Mouse (Mus musculus) heart, embryonic 16.5 days (tissue): ENCODE measurements around the gene Zfand3. TPM values are rescaled to one million over a fixed set of nuclear protein-coding genes. Genes with fewer than 3 reads are reported as not detected.

ENCODE experiments used
- ATAC-seq: fragments of 200-750 bp; cut with Nextera tagmentation; replicated peaks from 2 replicates; pipeline ENCODE4 v1.8.0; 2017; ENCODE audit warnings: moderate number of reproducible peaks; ENCODE audit not compliant: insufficient read depth, low FRiP score; ENCODE audit errors: extremely low read depth
- H3K27ac ChIP-seq: fragments of 300-500 bp; sonication (generic); 2 replicates; pipeline ENCODE4 v1.5.1; 2014; ENCODE audit warnings: mild to moderate bottlenecking, low read length, control low read depth, moderate library complexity
- H3K27me3 ChIP-seq: fragments of 300-500 bp; sonication (generic); 2 replicates; pipeline ENCODE4 v1.6.1; 2014; ENCODE audit warnings: low read length, mixed read lengths; ENCODE audit not compliant: control insufficient read depth, insufficient read depth
- H3K36me3 ChIP-seq: fragments of 300-500 bp; sonication (generic); 2 replicates; pipeline ENCODE4 v1.6.1; 2014; ENCODE audit not compliant: control insufficient read depth, insufficient read depth
- H3K4me1 ChIP-seq: fragments of 300-500 bp; sonication (generic); 2 replicates; pipeline ENCODE4 v1.6.1; 2014; ENCODE audit warnings: low read length, mixed read lengths; ENCODE audit not compliant: control insufficient read depth, insufficient read depth
- H3K4me2 ChIP-seq: fragments of 300-500 bp; sonication (generic); 2 replicates; pipeline ENCODE4 v1.6.1; 2014; ENCODE audit warnings: low read depth, mild to moderate bottlenecking, control low read depth, low read length
- H3K4me3 ChIP-seq: fragments of 300-500 bp; sonication (generic); 2 replicates; pipeline ENCODE4 v1.5.1; 2014; ENCODE audit warnings: mild to moderate bottlenecking, control low read depth, low read length
- H3K9ac ChIP-seq: fragments of 300-500 bp; sonication (generic); 2 replicates; pipeline ENCODE4 v1.6.1; 2014; ENCODE audit warnings: low read length, control low read depth
- H3K9me3 ChIP-seq: fragments of 300-500 bp; sonication (generic); replicated peaks from 2 replicates; pipeline ENCODE4 v1.6.1; 2016; ENCODE audit warnings: low read length; ENCODE audit not compliant: control insufficient read depth
- WGBS: fragments of 180-500 bp; shearing (Covaris S2); extraction: QIAGEN DNeasy Blood & Tissue Kit; methylation state at CpG from one replicate; pipeline ENCODE4 v1.1.7; 2014; 5-methylcytosine and 5-hydroxymethylcytosine counted together
- polyA plus RNA-seq: library from polyadenylated mRNA; unstranded; fragments of >200 nt; fragmentation: Nextera tagmentation; extraction: Ambion mirVana; gene quantifications from 2 replicates; pipeline ENCODE4 v1.2.1, GENCODE M21; 2015

The Zfand3 gene
- polyA plus RNA-seq, 1 experiment from 2014 or later, result 55.8 TPM

- no peaks in the 10 kb centered on the region for H3K36me3 ChIP-seq
- peaks cover 70% of the 10 kb centered on the region for H3K4me1 ChIP-seq
- no peak for ATAC-seq
- H3K4me3 ChIP-seq, result no peak overlapping the region
- H3K9ac ChIP-seq, result no peak overlapping the region
- H3K27me3 ChIP-seq, result no peaks in the 10 kb centered on the region
- no peak overlapping the region for H3K4me2 ChIP-seq
- 40% methylated on average over 7 of the region's 7 CpGs for WGBS
- no peaks in the 10 kb centered on the region for H3K9me3 ChIP-seq
- peak overlapping the region; percentile 15; the same call in 1 of the 2 replicates for H3K27ac ChIP-seq
Observed at GRCm38 (mm10) chr17:30029633-30030226, 25.2 kb downstream of the Zfand3 start.

GRCm38 (mm10) chr17:30032796-30033195, 28.3 kb downstream of the Zfand3 start:
- H3K36me3 ChIP-seq, result no peaks in the 10 kb centered on the region
- H3K4me2 ChIP-seq, result no peak overlapping the region
- H3K9ac ChIP-seq, result no peak overlapping the region
- ATAC-seq, result no peak
- no peaks in the 10 kb centered on the region for H3K27me3 ChIP-seq
- no peaks in the 10 kb centered on the region for H3K9me3 ChIP-seq
- no peak overlapping the region for H3K4me3 ChIP-seq
- no peak overlapping the region for H3K27ac ChIP-seq
- 85% methylated on average over 4 of the region's 4 CpGs for WGBS
- H3K4me1 ChIP-seq, result peaks cover 48% of the 10 kb centered on the region

GRCm38 (mm10) chr17:30033991-30034390, 29.5 kb downstream of the Zfand3 start:
- H3K9ac ChIP-seq, result no peak overlapping the region
- H3K4me2 ChIP-seq, result no peak overlapping the region
- no peak overlapping the region for H3K27ac ChIP-seq
- H3K4me3 ChIP-seq, result no peak overlapping the region
- peaks cover 39% of the 10 kb centered on the region for H3K4me1 ChIP-seq
- H3K36me3 ChIP-seq, result no peaks in the 10 kb centered on the region
- no peak for ATAC-seq
- no peaks in the 10 kb centered on the region for H3K27me3 ChIP-seq
- no peaks in the 10 kb centered on the region for H3K9me3 ChIP-seq
- 71% methylated on average over 4 of the region's 4 CpGs for WGBS

- no peak for ATAC-seq
- peak overlapping the region; percentile 14; the same call in 1 of the 2 replicates for H3K27ac ChIP-seq
- no peaks in the 10 kb centered on the region for H3K36me3 ChIP-seq
- H3K4me1 ChIP-seq, result peaks cover 26% of the 10 kb centered on the region
- H3K9ac ChIP-seq, result no peak overlapping the region
- no peaks in the 10 kb centered on the region for H3K9me3 ChIP-seq
- no peaks in the 10 kb centered on the region for H3K27me3 ChIP-seq
- no peak overlapping the region for H3K4me3 ChIP-seq
- WGBS, result 63% methylated on average over 4 of the region's 4 CpGs
- no peak overlapping the region for H3K4me2 ChIP-seq
Observed at GRCm38 (mm10) chr17:30035216-30036005, 30.9 kb downstream of the Zfand3 start.

GRCm38 (mm10) chr17:30043163-30043822, 38.8 kb downstream of the Zfand3 start:
- Histone ChIP-seq H3K4me3 (no peak overlapping the region), H3K27me3 (no peaks in the 10 kb centered on the region), H3K9me3 (no peaks in the 10 kb centered on the region), H3K4me2 (no peak overlapping the region), H3K36me3 (no peaks in the 10 kb centered on the region), H3K4me1 (peaks cover 18% of the 10 kb centered on the region), H3K27ac (no peak overlapping the region), H3K9ac (no peak overlapping the region)
- 94% methylated on average over 7 of the region's 7 CpGs for WGBS
- no peak for ATAC-seq

GRCm38 (mm10) chr17:30045181-30045580, 40.6 kb downstream of the Zfand3 start:
- Histone ChIP-seq H3K4me3 (no peak overlapping the region), H3K27me3 (no peaks in the 10 kb centered on the region), H3K27ac (no peak overlapping the region; the same call in 1 of the 2 replicates), H3K9me3 (no peaks in the 10 kb centered on the region), H3K4me2 (no peak overlapping the region), H3K9ac (no peak overlapping the region), H3K4me1 (peaks cover 15% of the 10 kb centered on the region), H3K36me3 (no peaks in the 10 kb centered on the region)
- WGBS, result 77% methylated on average over 2 of the region's 2 CpGs
- ATAC-seq, result no peak

- Histone ChIP-seq H3K9ac (no peak overlapping the region), H3K27me3 (no peaks in the 10 kb centered on the region), H3K4me1 (peaks cover 19% of the 10 kb centered on the region), H3K9me3 (no peaks in the 10 kb centered on the region), H3K4me2 (no peak overlapping the region), H3K4me3 (no peak overlapping the region), H3K36me3 (no peaks in the 10 kb centered on the region), H3K27ac (no peak overlapping the region)
- no peak for ATAC-seq
- 93% methylated on average over 5 of the region's 5 CpGs for WGBS
Observed at GRCm38 (mm10) chr17:30046654-30047053, 42.1 kb downstream of the Zfand3 start.

GRCm38 (mm10) chr17:30051523-30052346, 47.2 kb downstream of the Zfand3 start:
- H3K36me3 ChIP-seq, result 0 out of 2 replicates have a peak, but pooled peaks cover 2% of the 10 kb centered on the region
- no peaks in the 10 kb centered on the region for H3K9me3 ChIP-seq
- H3K4me2 ChIP-seq, result no peak overlapping the region
- H3K4me3 ChIP-seq, result no peak overlapping the region
- peaks cover 20% of the 10 kb centered on the region for H3K4me1 ChIP-seq
- peak; percentile 74 for ATAC-seq
- WGBS, result 50% methylated on average over 5 of the region's 5 CpGs
- peak overlapping the region; percentile 74 for H3K27ac ChIP-seq
- H3K9ac ChIP-seq, result no peak overlapping the region
- H3K27me3 ChIP-seq, result no peaks in the 10 kb centered on the region
